Mouse (Mus musculus) liver, embryonic 11.5 days (tissue): ENCODE results near the gene Gm853. TPM values are rescaled to one million over a fixed set of nuclear protein-coding genes. Genes with fewer than 3 reads are reported as not detected.

Source experiments
- ATAC-seq: fragments of 200-750 bp; cut with Nextera tagmentation; replicated peaks from 2 replicates; pipeline ENCODE4 v1.8.0; 2017; ENCODE audit warnings: moderate number of reproducible peaks, mild to moderate bottlenecking, moderate TSS enrichment, moderate library complexity; ENCODE audit not compliant: low FRiP score
- DNase-seq: peaks from one replicate; pipeline ENCODE4 v3.0.0-alpha.2; 2017; ENCODE audit warnings: low spot score
- H3K27ac ChIP-seq: fragments of 300-500 bp; sonication (generic); 2 replicates; pipeline ENCODE4 v1.5.1; 2014; ENCODE audit warnings: mild to moderate bottlenecking, low read depth, low read length, control low read depth
- H3K27me3 ChIP-seq: fragments of 300-500 bp; sonication (generic); replicated peaks from 2 replicates; pipeline ENCODE4 v1.6.1; 2014; ENCODE audit warnings: low read length, mixed read lengths; ENCODE audit not compliant: control insufficient read depth, insufficient read depth
- H3K36me3 ChIP-seq: fragments of 300-500 bp; sonication (generic); 2 replicates; pipeline ENCODE4 v1.6.1; 2014; ENCODE audit warnings: mild to moderate bottlenecking, low read length, moderate library complexity, mixed read lengths; ENCODE audit not compliant: control insufficient read depth, insufficient read depth
- H3K4me1 ChIP-seq: fragments of 300-500 bp; sonication (generic); replicated peaks from 2 replicates; pipeline ENCODE4 v1.6.1; 2014; ENCODE audit warnings: low read length, mixed read lengths; ENCODE audit not compliant: control insufficient read depth, insufficient read depth
- H3K4me2 ChIP-seq: fragments of 300-500 bp; sonication (generic); 2 replicates; pipeline ENCODE4 v1.6.1; 2014; ENCODE audit warnings: mild to moderate bottlenecking, control low read depth, moderate library complexity
- H3K4me3 ChIP-seq: fragments of 300-500 bp; sonication (generic); 2 replicates; pipeline ENCODE4 v1.5.1; 2014; ENCODE audit warnings: low read depth, low read length, control low read depth
- H3K9ac ChIP-seq: fragments of 300-500 bp; sonication (generic); 2 replicates; pipeline ENCODE4 v1.6.1; 2014; ENCODE audit warnings: low read depth, low read length, control low read depth
- H3K9me3 ChIP-seq: fragments of 300-500 bp; sonication (generic); 2 replicates; pipeline ENCODE4 v1.6.1; 2016; ENCODE audit warnings: low read length, inconsistent platforms, mixed read lengths; ENCODE audit not compliant: control insufficient read depth
- WGBS: fragments of 180-500 bp; shearing (Covaris S2); extraction: QIAGEN DNeasy Blood & Tissue Kit; methylation state at CpG from one replicate; pipeline ENCODE4 v1.1.7; 2014; 5-methylcytosine and 5-hydroxymethylcytosine counted together
- polyA plus RNA-seq: library from polyadenylated mRNA; unstranded; fragments of >200 nt; fragmentation: Nextera tagmentation; extraction: Ambion mirVana; gene quantifications from 2 replicates; pipeline ENCODE4 v1.2.1, GENCODE M21; 2014

The Gm853 gene
- not detected in 2 replicates for polyA plus RNA-seq

- H3K9ac ChIP-seq: no peak within 1 kb of the TSS
- H3K27ac ChIP-seq: no peak within 1 kb of the TSS
- no peaks in the 10 kb centered on the region for H3K27me3 ChIP-seq
- no peaks in the 10 kb centered on the region for H3K36me3 ChIP-seq
- no peak within 1 kb of the TSS for H3K4me3 ChIP-seq
- no peak for DNase-seq
- H3K9me3 ChIP-seq: no peaks in the 10 kb centered on the region
- ATAC-seq: no peak
- 52% methylated on average over 4 of the region's 4 CpGs for WGBS
- no peak within 1 kb of the TSS for H3K4me2 ChIP-seq
- no peaks in the 10 kb centered on the region for H3K4me1 ChIP-seq
Observed at GRCm38 (mm10) chr4:130222179-130222578, at the start of gene Gm853. Gm853 (minus strand) TSS chr4:130222401.

- peaks cover 50% of the 10 kb centered on the region for H3K27me3 ChIP-seq
- 56% methylated on average over 6 of the region's 6 CpGs for WGBS
- no peak for DNase-seq
Observed at GRCm38 (mm10) chr4:130270611-130271347, 48.6 kb upstream of the Gm853 start.

GRCm38 (mm10) chr4:130270089-130270488 is 47.9 kb upstream of the Gm853 start:
- Histone ChIP-seq H3K36me3 (no peaks in the 10 kb centered on the region), H3K4me2 (no peak overlapping the region), H3K9me3 (no peaks in the 10 kb centered on the region), H3K27ac (no peak overlapping the region), H3K4me1 (peaks cover 8% of the 10 kb centered on the region; the same call in 1 of the 2 replicates), H3K4me3 (no peak overlapping the region), H3K27me3 (peaks cover 43% of the 10 kb centered on the region), H3K9ac (no peak overlapping the region)
- 67% methylated on average over 8 of the region's 8 CpGs for WGBS
- ATAC-seq (no peak), DNase-seq (no peak)

More at GRCm38 (mm10) chr4:130270611-130271347, 48.6 kb upstream of the Gm853 start:
- Histone ChIP-seq H3K9ac (no peak overlapping the region), H3K9me3 (no peaks in the 10 kb centered on the region), H3K4me2 (no peak overlapping the region), H3K36me3 (no peaks in the 10 kb centered on the region), H3K4me3 (no peak overlapping the region), H3K27ac (no peak overlapping the region), H3K4me1 (peaks cover 8% of the 10 kb centered on the region; the same call in 1 of the 2 replicates)
- no peak for ATAC-seq

- no peak for DNase-seq
- Histone ChIP-seq H3K27me3 (peaks cover 41% of the 10 kb centered on the region), H3K4me3 (no peak overlapping the region), H3K9ac (no peak overlapping the region), H3K36me3 (no peaks in the 10 kb centered on the region), H3K4me2 (no peak overlapping the region), H3K4me1 (peaks cover 8% of the 10 kb centered on the region), H3K9me3 (no peaks in the 10 kb centered on the region), H3K27ac (no peak overlapping the region)
- 79% methylated on average over 10 of the region's 10 CpGs for WGBS
- no peak for ATAC-seq
Observed at GRCm38 (mm10) chr4:130268736-130269135, 46.5 kb upstream of the Gm853 start.

GRCm38 (mm10) chr4:130267069-130267468 is 44.9 kb upstream of the Gm853 start:
- H3K9me3 ChIP-seq: no peaks in the 10 kb centered on the region
- peak; percentile 52 for ATAC-seq
- H3K4me1 ChIP-seq: peaks cover 8% of the 10 kb centered on the region
- no peak overlapping the region; the same call in 1 of the 2 replicates for H3K4me2 ChIP-seq
- H3K27me3 ChIP-seq: peaks cover 28% of the 10 kb centered on the region
- no peak overlapping the region for H3K27ac ChIP-seq
- H3K4me3 ChIP-seq: no peak overlapping the region
- H3K36me3 ChIP-seq: no peaks in the 10 kb centered on the region
- DNase-seq: peak; percentile 48
- WGBS: 77% methylated on average over 7 of the region's 7 CpGs
- H3K9ac ChIP-seq: no peak overlapping the region

GRCm38 (mm10) chr4:130266601-130267000 is 44.4 kb upstream of the Gm853 start:
- no peaks in the 10 kb centered on the region for H3K9me3 ChIP-seq
- H3K4me1 ChIP-seq: peaks cover 8% of the 10 kb centered on the region
- H3K9ac ChIP-seq: no peak overlapping the region
- DNase-seq: no peak
- H3K4me2 ChIP-seq: peak overlapping the region; percentile 2; the same call in 1 of the 2 replicates
- H3K4me3 ChIP-seq: no peak overlapping the region
- no peaks in the 10 kb centered on the region for H3K36me3 ChIP-seq
- no peak overlapping the region for H3K27ac ChIP-seq
- ATAC-seq: no peak
- 62% methylated on average over 9 of the region's 9 CpGs for whole genome bisulfite sequencing
- H3K27me3 ChIP-seq: peaks cover 24% of the 10 kb centered on the region

- H3K4me2 ChIP-seq: no peak overlapping the region
- DNase-seq (peak; percentile 63), ATAC-seq (no peak; the same call in 1 of the 2 replicates)
- peaks cover 8% of the 10 kb centered on the region for H3K4me1 ChIP-seq
- H3K27ac ChIP-seq: no peak overlapping the region
- H3K36me3 ChIP-seq: no peaks in the 10 kb centered on the region
- no peak overlapping the region for H3K4me3 ChIP-seq
- 16% methylated on average over 24 of the region's 24 CpGs for WGBS
- H3K27me3 ChIP-seq: peaks cover 15% of the 10 kb centered on the region
- no peak overlapping the region for H3K9ac ChIP-seq
- H3K9me3 ChIP-seq: no peaks in the 10 kb centered on the region
Observed at GRCm38 (mm10) chr4:130264698-130265349, 42.6 kb upstream of the Gm853 start.

GRCm38 (mm10) chr4:130264131-130264530 is 41.9 kb upstream of the Gm853 start:
- Histone ChIP-seq H3K4me3 (no peak overlapping the region), H3K36me3 (no peaks in the 10 kb centered on the region), H3K4me2 (no peak overlapping the region), H3K9ac (no peak overlapping the region), H3K4me1 (peaks cover 8% of the 10 kb centered on the region), H3K27ac (no peak overlapping the region), H3K27me3 (peaks cover 15% of the 10 kb centered on the region), H3K9me3 (no peaks in the 10 kb centered on the region)
- WGBS: 35% methylated on average over 11 of the region's 11 CpGs
- ATAC-seq: no peak
- no peak for DNase-seq
